16 mouse cellular contexts compared by ENCODE assay signal in genomic region chr11:87175031-87175430, GRCm38 (mm10).
"Had no signal": no experiment of that assay in that cellular context is flagged by ENCODE, and none has a peak within 500 bp of the region (broad histone marks: within the 10 kb centered on the region; RNA-seq: fewer than 3 reads in every experiment).

No protein-coding gene starts in this region.

- H3K27ac ChIP-seq: neural tube, embryonic 13.5 days; neural tube, embryonic 15.5 days; stomach, embryonic 15.5 days; stomach, postnatal 0 days had no signal

- H3K4me1 ChIP-seq: neural tube, embryonic 13.5 days; neural tube, embryonic 15.5 days; stomach, embryonic 15.5 days had no signal

- H3K9ac ChIP-seq: neural tube, embryonic 13.5 days; neural tube, embryonic 15.5 days; stomach, embryonic 15.5 days had no signal

- H3K9me3 ChIP-seq: neural tube, embryonic 13.5 days; neural tube, embryonic 15.5 days; stomach, embryonic 15.5 days had no signal

- H3K4me3 ChIP-seq: neural tube, embryonic 13.5 days; neural tube, embryonic 15.5 days; stomach, embryonic 15.5 days had no signal

- DNase-seq: retina, postnatal 1 day; right cerebral cortex, adult 18-20 months; right cerebral cortex, postnatal 14 days; right cerebral cortex, postnatal 25 days; right cerebral cortex, postnatal 4 days; spleen, adult 18-20 months; thymus, adult 18-20 months; thymus, adult 2 months; thymus, postnatal 14 days; thymus, postnatal 25 days; thymus, postnatal 36 days; thymus, postnatal 4 days had no signal

- H3K27me3 ChIP-seq: neural tube, embryonic 13.5 days; neural tube, embryonic 15.5 days; stomach, embryonic 15.5 days had no signal

- H3K36me3 ChIP-seq: stomach, embryonic 15.5 days had no signal
